Mouse (Mus musculus): ENCODE results near the gene Pank4. TPM values are rescaled to one million over a fixed set of nuclear protein-coding genes. Genes with fewer than 3 reads are reported as not detected.

Pank4 gene
- polyA plus RNA-seq, 1 experiment from 2014 or later: 38.8 TPM

- 77% methylated on average over 9 of the region's 9 CpGs for WGBS
- H3K9me3 ChIP-seq (ENCODE audit: control insufficient read depth, low read length): no peaks in the 10 kb centered on the region
- H3K27ac ChIP-seq (replicated peaks; ENCODE audit: low read depth, low read length): no peak overlapping the region
- no peak overlapping the region for H3K4me3 ChIP-seq (replicated peaks; ENCODE audit: low read depth, low read length)
- no peaks in the 10 kb centered on the region for H3K4me1 ChIP-seq (ENCODE audit: control insufficient read depth, insufficient read depth, low read length)
- H3K36me3 ChIP-seq (ENCODE audit: control insufficient read depth, insufficient read depth, low read length): no peaks in the 10 kb centered on the region
- no peak overlapping the region for H3K9ac ChIP-seq (replicated peaks; ENCODE audit: low read length)
- no peak overlapping the region for H3K4me2 ChIP-seq (ENCODE audit: low read length)
- no peak for DNase-seq
- H3K27me3 ChIP-seq (ENCODE audit: control insufficient read depth, insufficient read depth, low read length): no peaks in the 10 kb centered on the region
- no peak for ATAC-seq (ENCODE audit: low FRiP score, low TSS enrichment)
Observed at GRCm38 (mm10) chr4:154926969-154927898, 36.7 kb upstream of the Pank4 start.

- 75% methylated on average over 5 of the region's 5 CpGs for WGBS
- Histone ChIP-seq H3K9me3 (ENCODE audit: control insufficient read depth, low read length) (no peaks in the 10 kb centered on the region), H3K27ac (replicated peaks; ENCODE audit: low read depth, low read length) (no peak overlapping the region), H3K9ac (replicated peaks; ENCODE audit: low read length) (no peak overlapping the region), H3K36me3 (ENCODE audit: control insufficient read depth, insufficient read depth, low read length) (no peaks in the 10 kb centered on the region), H3K4me2 (ENCODE audit: low read length) (no peak overlapping the region), H3K4me1 (ENCODE audit: control insufficient read depth, insufficient read depth, low read length) (no peaks in the 10 kb centered on the region), H3K27me3 (ENCODE audit: control insufficient read depth, insufficient read depth, low read length) (no peaks in the 10 kb centered on the region), H3K4me3 (replicated peaks; ENCODE audit: low read depth, low read length) (no peak overlapping the region)
- no peak for DNase-seq
- no peak for ATAC-seq (ENCODE audit: low FRiP score, low TSS enrichment)
Observed at GRCm38 (mm10) chr4:154927899-154928337, 36.0 kb upstream of the Pank4 start.

- 56% methylated on average over 12 of the region's 12 CpGs for WGBS
- no peak within 1 kb of the TSS for H3K4me3 ChIP-seq (replicated peaks; ENCODE audit: low read depth, low read length)
- no peaks in the 10 kb centered on the region for H3K27me3 ChIP-seq (ENCODE audit: control insufficient read depth, insufficient read depth, low read length)
- no peak within 1 kb of the TSS for H3K9ac ChIP-seq (replicated peaks; ENCODE audit: low read length)
- no peaks in the 10 kb centered on the region; the same call in 1 of the 2 replicates for H3K4me1 ChIP-seq (ENCODE audit: control insufficient read depth, insufficient read depth, low read length)
- no peaks in the 10 kb centered on the region for H3K36me3 ChIP-seq (ENCODE audit: control insufficient read depth, insufficient read depth, low read length)
- H3K27ac ChIP-seq (replicated peaks; ENCODE audit: low read depth, low read length): no peak within 1 kb of the TSS
- ATAC-seq (ENCODE audit: low FRiP score, low TSS enrichment) (no peak), DNase-seq (no peak)
- no peak within 1 kb of the TSS for H3K4me2 ChIP-seq (ENCODE audit: low read length)
- no peaks in the 10 kb centered on the region for H3K9me3 ChIP-seq (ENCODE audit: control insufficient read depth, low read length)
Observed at GRCm38 (mm10) chr4:154928395-154929087, 35.4 kb upstream of the Pank4 start, which contains the start of gene Tnfrsf14. Gene Tnfrsf14, minus strand, starts transcription at chr4:154928563.

GRCm38 (mm10) chr4:154929088-154929660, 34.7 kb upstream of the Pank4 start:
- Histone ChIP-seq H3K4me2 (ENCODE audit: low read length) (no peak overlapping the region), H3K36me3 (ENCODE audit: control insufficient read depth, insufficient read depth, low read length) (no peaks in the 10 kb centered on the region), H3K4me1 (ENCODE audit: control insufficient read depth, insufficient read depth, low read length) (no peaks in the 10 kb centered on the region; the same call in 1 of the 2 replicates), H3K9me3 (ENCODE audit: control insufficient read depth, low read length) (no peaks in the 10 kb centered on the region), H3K9ac (replicated peaks; ENCODE audit: low read length) (no peak overlapping the region), H3K4me3 (replicated peaks; ENCODE audit: low read depth, low read length) (no peak overlapping the region), H3K27me3 (ENCODE audit: control insufficient read depth, insufficient read depth, low read length) (no peaks in the 10 kb centered on the region), H3K27ac (replicated peaks; ENCODE audit: low read depth, low read length) (no peak overlapping the region)
- 88% methylated on average over 12 of the region's 12 CpGs for WGBS
- ATAC-seq (ENCODE audit: low FRiP score, low TSS enrichment) (no peak), DNase-seq (no peak)

GRCm38 (mm10) chr4:154933306-154933907, 30.5 kb upstream of the Pank4 start:
- H3K27ac ChIP-seq (replicated peaks; ENCODE audit: low read depth, low read length): no peak overlapping the region
- no peak for DNase-seq

GRCm38 (mm10) chr4:154934800-154935199, 29.1 kb upstream of the Pank4 start:
- WGBS: 95% methylated on average over 2 of the region's 2 CpGs
- no peak overlapping the region for H3K27ac ChIP-seq (replicated peaks; ENCODE audit: low read depth, low read length)

More at GRCm38 (mm10) chr4:154933306-154933907, 30.5 kb upstream of the Pank4 start:
- Histone ChIP-seq H3K27me3 (ENCODE audit: control insufficient read depth, insufficient read depth, low read length) (no peaks in the 10 kb centered on the region), H3K9me3 (ENCODE audit: control insufficient read depth, low read length) (no peaks in the 10 kb centered on the region), H3K4me2 (ENCODE audit: low read length) (no peak overlapping the region), H3K9ac (replicated peaks; ENCODE audit: low read length) (no peak overlapping the region; the same call in 1 of the 2 replicates), H3K4me1 (ENCODE audit: control insufficient read depth, insufficient read depth, low read length) (no peaks in the 10 kb centered on the region; the same call in 1 of the 2 replicates), H3K36me3 (ENCODE audit: control insufficient read depth, insufficient read depth, low read length) (no peaks in the 10 kb centered on the region), H3K4me3 (replicated peaks; ENCODE audit: low read depth, low read length) (no peak overlapping the region)
- no peak for ATAC-seq (ENCODE audit: low FRiP score, low TSS enrichment)
- WGBS: 50% methylated on average over 13 of the region's 13 CpGs

GRCm38 (mm10) chr4:154935788-154936187, 28.1 kb upstream of the Pank4 start:
- Histone ChIP-seq H3K9ac (replicated peaks; ENCODE audit: low read length) (no peak overlapping the region), H3K4me1 (ENCODE audit: control insufficient read depth, insufficient read depth, low read length) (no peaks in the 10 kb centered on the region; the same call in 1 of the 2 replicates), H3K27ac (replicated peaks; ENCODE audit: low read depth, low read length) (no peak overlapping the region), H3K4me3 (replicated peaks; ENCODE audit: low read depth, low read length) (no peak overlapping the region), H3K4me2 (ENCODE audit: low read length) (no peak overlapping the region), H3K36me3 (ENCODE audit: control insufficient read depth, insufficient read depth, low read length) (no peaks in the 10 kb centered on the region), H3K27me3 (ENCODE audit: control insufficient read depth, insufficient read depth, low read length) (no peaks in the 10 kb centered on the region), H3K9me3 (ENCODE audit: control insufficient read depth, low read length) (no peaks in the 10 kb centered on the region)
- ATAC-seq (ENCODE audit: low FRiP score, low TSS enrichment) (no peak), DNase-seq (no peak)
- WGBS: 80% methylated on average over 7 of the region's 7 CpGs

More at GRCm38 (mm10) chr4:154934800-154935199, 29.1 kb upstream of the Pank4 start:
- Histone ChIP-seq H3K27me3 (ENCODE audit: control insufficient read depth, insufficient read depth, low read length) (no peaks in the 10 kb centered on the region), H3K36me3 (ENCODE audit: control insufficient read depth, insufficient read depth, low read length) (no peaks in the 10 kb centered on the region), H3K4me1 (ENCODE audit: control insufficient read depth, insufficient read depth, low read length) (no peaks in the 10 kb centered on the region; the same call in 1 of the 2 replicates), H3K9ac (replicated peaks; ENCODE audit: low read length) (no peak overlapping the region), H3K9me3 (ENCODE audit: control insufficient read depth, low read length) (no peaks in the 10 kb centered on the region), H3K4me2 (ENCODE audit: low read length) (no peak overlapping the region), H3K4me3 (replicated peaks; ENCODE audit: low read depth, low read length) (no peak overlapping the region)
- no peak for ATAC-seq (ENCODE audit: low FRiP score, low TSS enrichment)
- DNase-seq: no peak

- ATAC-seq (ENCODE audit: low FRiP score, low TSS enrichment) (no peak), DNase-seq (no peak)
- H3K4me3 ChIP-seq (replicated peaks; ENCODE audit: low read depth, low read length): no peak overlapping the region
- 42% methylated on average over 8 of the region's 8 CpGs for WGBS
- no peak overlapping the region for H3K4me2 ChIP-seq (ENCODE audit: low read length)
- H3K27ac ChIP-seq (replicated peaks; ENCODE audit: low read depth, low read length): no peak overlapping the region
- H3K9ac ChIP-seq (replicated peaks; ENCODE audit: low read length): no peak overlapping the region
- H3K36me3 ChIP-seq (ENCODE audit: control insufficient read depth, insufficient read depth, low read length): no peaks in the 10 kb centered on the region
- no peaks in the 10 kb centered on the region; the same call in 1 of the 2 replicates for H3K4me1 ChIP-seq (ENCODE audit: control insufficient read depth, insufficient read depth, low read length)
- no peaks in the 10 kb centered on the region for H3K27me3 ChIP-seq (ENCODE audit: control insufficient read depth, insufficient read depth, low read length)
- H3K9me3 ChIP-seq (ENCODE audit: control insufficient read depth, low read length): no peaks in the 10 kb centered on the region
Observed at GRCm38 (mm10) chr4:154936542-154937255, 27.2 kb upstream of the Pank4 start.

Measured in midbrain, embryonic 14.5 days (tissue).